Mouse (Mus musculus): Measurements from ENCODE around the gene Fuk. TPM values are rescaled to one million over a fixed set of nuclear protein-coding genes. Genes with fewer than 3 reads are reported as not detected.
A peak's percentile ranks its signal among the peaks of the same experiment; 100 is the strongest.
"Not testable (repeated sequence)": the region's sequence is repeated elsewhere in the genome, so short reads cannot be mapped to it uniquely, and the experiment has no call there.

Gene Fuk
- polyA plus RNA-seq, 1 experiment from 2014 or later = 10.1 TPM

DNA sequence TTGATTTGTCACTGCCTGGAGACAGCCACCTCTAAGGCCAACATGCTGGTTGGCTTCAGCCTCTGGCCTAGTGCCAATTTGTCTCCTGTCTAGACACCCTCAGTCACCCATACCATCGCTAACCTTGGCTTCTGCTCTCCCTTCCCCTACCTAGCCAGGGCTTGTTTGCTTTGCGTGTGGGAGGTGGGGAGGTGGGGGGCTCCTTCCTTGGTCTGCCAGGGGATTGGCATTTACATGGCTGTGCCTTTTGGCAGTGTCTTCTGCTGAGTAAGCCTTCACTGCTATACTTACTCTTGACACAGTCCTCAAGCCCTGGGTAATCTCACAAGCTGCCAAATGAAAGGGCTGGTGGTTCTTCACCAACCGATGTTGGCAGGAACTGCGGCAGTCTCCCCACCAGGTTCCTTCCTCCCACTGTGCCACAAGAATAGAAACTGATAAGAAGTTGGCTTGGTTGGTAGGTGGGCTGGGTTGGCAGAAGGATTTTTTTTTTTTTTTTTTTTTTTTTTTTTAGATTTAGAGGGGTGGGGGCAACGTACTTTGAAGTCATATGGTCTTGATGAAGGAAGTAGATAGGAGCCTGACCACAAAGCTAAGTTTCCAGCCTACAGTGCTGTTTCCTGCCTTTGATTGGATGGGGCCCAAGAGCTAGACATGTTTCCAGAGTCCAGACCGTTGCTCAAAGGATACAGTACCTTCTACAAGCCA lies 36.7 kb upstream of the Fuk start:
- ATAC-seq (replicated peaks; ENCODE audit: low FRiP score, low read depth) = peak; percentile 37; the same call in 1 of the 2 replicates
- no peak for TF ChIP-seq CTCF (IDR thresholded peaks at IDR 0.05; ENCODE audit: low read depth)
- H3K27me3 ChIP-seq (ENCODE audit: insufficient read depth, low read length) = no peaks in the 10 kb centered on the region
- H3K4me1 ChIP-seq (replicated peaks; ENCODE audit: insufficient read depth, low read length) = peaks cover 24% of the 10 kb centered on the region
- WGBS = 47% methylated on average over 6 of the region's 6 CpGs
- DNase-seq (ENCODE audit: low spot score) = peak; percentile 64
- no peak overlapping the region for H3K9ac ChIP-seq (ENCODE audit: low read depth, low read length)
- H3K9me3 ChIP-seq (replicated peaks; ENCODE audit: low read length) = no peaks in the 10 kb centered on the region
- no peak overlapping the region for H3K4me3 ChIP-seq (replicated peaks; ENCODE audit: low read depth, low read length)
- no peak overlapping the region for H3K4me2 ChIP-seq (ENCODE audit: low read length)
- H3K36me3 ChIP-seq (ENCODE audit: insufficient read depth, low read length) = no peaks in the 10 kb centered on the region
- H3K27ac ChIP-seq = peak overlapping the region; percentile 31; the same call in 1 of the 2 replicates

GRCm38 (mm10) chr8:110936217-110936616 lies 33.9 kb upstream of the Fuk start:
- Histone ChIP-seq H3K4me1 (replicated peaks; ENCODE audit: insufficient read depth, low read length) (peaks cover 24% of the 10 kb centered on the region), H3K36me3 (ENCODE audit: insufficient read depth, low read length) (no peaks in the 10 kb centered on the region), H3K9me3 (replicated peaks; ENCODE audit: low read length) (no peaks in the 10 kb centered on the region), H3K27me3 (ENCODE audit: insufficient read depth, low read length) (no peaks in the 10 kb centered on the region), H3K4me2 (ENCODE audit: low read length) (no peak overlapping the region), H3K9ac (ENCODE audit: low read depth, low read length) (no peak overlapping the region), H3K27ac (no peak overlapping the region), H3K4me3 (replicated peaks; ENCODE audit: low read depth, low read length) (no peak overlapping the region)
- no peak for TF ChIP-seq CTCF (IDR thresholded peaks at IDR 0.05; ENCODE audit: low read depth)
- WGBS = 92% methylated on average over 12 of the region's 12 CpGs
- no peak for ATAC-seq (replicated peaks; ENCODE audit: low FRiP score, low read depth)
- DNase-seq (ENCODE audit: low spot score) = no peak

- H3K27me3 ChIP-seq (ENCODE audit: insufficient read depth, low read length) = no peaks in the 10 kb centered on the region
- no peak for DNase-seq (ENCODE audit: low spot score)
- H3K9ac ChIP-seq (ENCODE audit: low read depth, low read length) = no peak overlapping the region
- 88% methylated on average over 2 of the region's 2 CpGs for WGBS
- no peak overlapping the region for H3K4me2 ChIP-seq (ENCODE audit: low read length)
- no peaks in the 10 kb centered on the region for H3K36me3 ChIP-seq (ENCODE audit: insufficient read depth, low read length)
- no peak for TF ChIP-seq CTCF (IDR thresholded peaks at IDR 0.05; ENCODE audit: low read depth)
- no peak overlapping the region for H3K27ac ChIP-seq
- H3K9me3 ChIP-seq (replicated peaks; ENCODE audit: low read length) = no peaks in the 10 kb centered on the region
- ATAC-seq (replicated peaks; ENCODE audit: low FRiP score, low read depth) = no peak
- H3K4me1 ChIP-seq (replicated peaks; ENCODE audit: insufficient read depth, low read length) = 0 out of 2 replicates have a peak, but pooled peaks cover 4% of the 10 kb centered on the region
- no peak overlapping the region for H3K4me3 ChIP-seq (replicated peaks; ENCODE audit: low read depth, low read length)
Measured at GRCm38 (mm10) chr8:110933272-110933671, 31.0 kb upstream of the Fuk start.

DNA sequence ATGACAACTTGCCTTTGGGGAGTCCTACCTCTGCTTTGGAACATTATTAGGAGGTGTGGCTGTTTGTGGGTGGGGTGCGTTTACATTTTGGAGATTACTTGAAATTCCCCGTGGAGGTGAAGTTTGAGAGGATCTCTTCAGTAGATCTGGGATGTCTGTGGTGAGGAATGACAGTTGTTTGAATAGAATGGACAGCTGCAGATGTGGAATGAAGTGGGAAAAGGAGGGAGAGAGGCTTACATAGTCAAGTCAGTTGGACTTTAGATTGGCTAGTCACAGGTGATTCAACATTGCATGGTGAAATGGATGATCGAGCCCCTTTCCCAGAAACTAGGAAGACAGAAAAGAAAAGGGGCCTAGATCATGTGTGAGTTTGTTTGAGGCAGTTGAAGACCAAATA lies 30.2 kb upstream of the Fuk start:
- 0 out of 2 replicates have a peak, but pooled peaks cover 3% of the 10 kb centered on the region for H3K4me1 ChIP-seq (replicated peaks; ENCODE audit: insufficient read depth, low read length)
- no peak for DNase-seq (ENCODE audit: low spot score)
- H3K9me3 ChIP-seq (replicated peaks; ENCODE audit: low read length) = no peaks in the 10 kb centered on the region
- H3K36me3 ChIP-seq (ENCODE audit: insufficient read depth, low read length) = no peaks in the 10 kb centered on the region
- no peak overlapping the region for H3K4me2 ChIP-seq (ENCODE audit: low read length)
- no peak for TF ChIP-seq CTCF (IDR thresholded peaks at IDR 0.05; ENCODE audit: low read depth)
- 86% methylated on average over 3 of the region's 3 CpGs for whole genome bisulfite sequencing
- no peak for ATAC-seq (replicated peaks; ENCODE audit: low FRiP score, low read depth)
- no peak overlapping the region for H3K27ac ChIP-seq
- no peaks in the 10 kb centered on the region for H3K27me3 ChIP-seq (ENCODE audit: insufficient read depth, low read length)
- no peak overlapping the region for H3K4me3 ChIP-seq (replicated peaks; ENCODE audit: low read depth, low read length)
- H3K9ac ChIP-seq (ENCODE audit: low read depth, low read length) = no peak overlapping the region

GRCm38 (mm10) chr8:110931176-110931939 lies 29.1 kb upstream of the Fuk start:
- Histone ChIP-seq H3K9ac (ENCODE audit: low read depth, low read length) (no peak overlapping the region), H3K4me1 (replicated peaks; ENCODE audit: insufficient read depth, low read length) (0 out of 2 replicates have a peak, but pooled peaks cover 3% of the 10 kb centered on the region), H3K9me3 (replicated peaks; ENCODE audit: low read length) (no peaks in the 10 kb centered on the region), H3K4me2 (ENCODE audit: low read length) (no peak overlapping the region), H3K27ac (no peak overlapping the region), H3K36me3 (ENCODE audit: insufficient read depth, low read length) (no peaks in the 10 kb centered on the region), H3K27me3 (ENCODE audit: insufficient read depth, low read length) (no peaks in the 10 kb centered on the region), H3K4me3 (replicated peaks; ENCODE audit: low read depth, low read length) (no peak overlapping the region)
- peak; percentile 70 for DNase-seq (ENCODE audit: low spot score)
- peak; percentile 21; the same call in 1 of the 2 replicates for ATAC-seq (replicated peaks; ENCODE audit: low FRiP score, low read depth)
- no peak for TF ChIP-seq CTCF (IDR thresholded peaks at IDR 0.05; ENCODE audit: low read depth)
- 58% methylated on average over 12 of the region's 12 CpGs for WGBS

DNA sequence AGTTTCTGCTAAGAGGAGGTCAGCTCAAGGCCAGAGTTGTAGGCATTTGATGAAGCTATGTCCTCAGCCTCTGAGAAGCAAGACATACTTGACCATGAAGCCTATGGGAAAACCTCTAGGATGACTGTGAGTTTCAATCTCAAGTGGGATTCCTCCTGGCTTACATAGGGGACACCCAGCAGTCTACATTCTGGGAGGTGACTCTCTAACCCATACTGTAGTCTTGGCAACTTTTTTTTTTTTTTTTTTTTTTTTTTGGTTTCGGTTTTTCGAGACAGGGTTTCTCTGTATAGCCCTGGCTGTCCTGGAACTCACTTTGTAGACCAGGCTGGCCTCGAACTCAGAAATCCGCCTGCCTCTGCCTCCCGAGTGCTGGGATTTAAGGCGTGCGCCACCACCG lies 27.4 kb upstream of the Fuk start:
- H3K4me3 ChIP-seq (replicated peaks; ENCODE audit: low read depth, low read length); ATAC-seq (replicated peaks; ENCODE audit: low FRiP score, low read depth); H3K36me3 ChIP-seq (ENCODE audit: insufficient read depth, low read length); H3K9me3 ChIP-seq (replicated peaks; ENCODE audit: low read length); DNase-seq (ENCODE audit: low spot score); H3K4me1 ChIP-seq (replicated peaks; ENCODE audit: insufficient read depth, low read length); H3K27me3 ChIP-seq (ENCODE audit: insufficient read depth, low read length); H3K27ac ChIP-seq; H3K4me2 ChIP-seq (ENCODE audit: low read length); H3K9ac ChIP-seq (ENCODE audit: low read depth, low read length): not testable (repeated sequence)
- 92% methylated on average over 6 of the region's 8 CpGs for WGBS

Data from kidney, postnatal 0 days (tissue).